In the genomic region with DNA sequence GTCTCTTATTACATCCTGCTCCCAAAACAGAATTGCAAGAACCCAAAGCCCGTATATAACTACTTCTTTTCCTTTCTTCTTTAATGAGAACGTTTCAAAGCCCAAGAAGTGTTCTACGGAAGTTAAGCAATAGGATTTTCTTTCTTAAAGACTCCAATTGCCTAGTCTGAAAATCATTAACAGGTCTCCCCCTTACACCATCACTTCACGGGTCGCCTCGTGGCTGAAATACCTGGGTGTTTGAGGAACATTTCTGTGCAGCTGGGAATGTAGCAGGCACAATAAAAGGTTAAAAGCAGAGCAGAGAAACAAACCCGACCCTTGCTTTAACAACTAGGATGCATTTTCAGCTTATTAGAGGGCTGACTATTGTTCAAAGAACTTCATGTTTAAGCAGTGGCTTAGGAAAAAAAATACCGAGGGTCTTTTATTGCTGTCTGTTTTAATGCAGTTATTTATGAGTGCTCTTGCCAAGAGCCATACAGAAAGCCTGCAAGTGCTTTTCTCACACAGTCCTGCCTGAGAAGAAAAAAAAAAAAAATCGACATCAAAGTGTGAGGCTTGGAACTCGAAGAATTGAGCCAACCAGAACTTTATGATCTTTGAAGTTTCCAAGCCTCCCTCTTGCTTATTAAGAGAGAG, we compare ENCODE assay signal across 29 mouse cellular contexts.
DNase-seq lines count a peak whose midpoint lies in the region; ATAC-seq and TF ChIP-seq lines count a peak whose summit lies in the region.
"Had no signal": no experiment of that assay in that cellular context is flagged by ENCODE, and none has a peak within 500 bp of the region (broad histone marks: within the 10 kb centered on the region; RNA-seq: fewer than 3 reads in every experiment).

No protein-coding gene starts in this region.

- H3K4me3 ChIP-seq in kidney, embryonic 15.5 days (replicated peaks) = no peak overlapping the region
- H3K4me3 ChIP-seq in lung, postnatal 0 days (ENCODE audit: low read depth, low read length) = no peak overlapping the region
- no peak overlapping the region for H3K4me3 ChIP-seq in limb, embryonic 14.5 days (replicated peaks; ENCODE audit: low read length)
- H3K4me3 ChIP-seq: embryonic facial prominence, embryonic 12.5 days; erythroblast, embryonic 14.5 days; forebrain, embryonic 15.5 days; heart, embryonic 12.5 days; hindbrain, embryonic 13.5 days; liver, embryonic 15.5 days; neural tube, embryonic 15.5 days had no signal

- H3K36me3 ChIP-seq in kidney, embryonic 15.5 days = 0 out of 2 replicates have a peak, but pooled peaks cover 6% of the 10 kb centered on the region
- no peaks in the 10 kb centered on the region; the same call in 1 of the 2 replicates for H3K36me3 ChIP-seq in lung, postnatal 0 days (ENCODE audit: insufficient read depth, low read length)
- H3K36me3 ChIP-seq in limb, embryonic 14.5 days (ENCODE audit: control insufficient read depth, insufficient read depth, low read length) = no peaks in the 10 kb centered on the region
- H3K36me3 ChIP-seq: embryonic facial prominence, embryonic 12.5 days; forebrain, embryonic 15.5 days; heart, embryonic 12.5 days; hindbrain, embryonic 13.5 days; liver, embryonic 15.5 days; neural tube, embryonic 15.5 days had no signal

- no peak for TF ChIP-seq POLR2A in limb, embryonic 14.5 days (IDR thresholded peaks at IDR 0.05; ENCODE audit: borderline replicate concordance, extremely low read depth, insufficient read depth, insufficient read length)

- peaks cover 57% of the 10 kb centered on the region for H3K4me1 ChIP-seq in kidney, embryonic 15.5 days
- peaks cover 3% of the 10 kb centered on the region; the same call in 1 of the 2 replicates for H3K4me1 ChIP-seq in lung, postnatal 0 days (ENCODE audit: insufficient read depth, low read depth, low read length)
- peaks cover 30% of the 10 kb centered on the region for H3K4me1 ChIP-seq in limb, embryonic 14.5 days (ENCODE audit: control insufficient read depth, insufficient read depth, low read length)
- H3K4me1 ChIP-seq: liver, embryonic 15.5 days had no signal

- peak; percentile 40; the same call in 1 of the 2 replicates for ATAC-seq in kidney, embryonic 15.5 days (replicated peaks; ENCODE audit: low FRiP score)
- peak; percentile 22; the same call in 1 of the 2 replicates for ATAC-seq in lung, postnatal 0 days
- ATAC-seq in limb, embryonic 14.5 days (ENCODE audit: low FRiP score, low read depth) = peak; percentile 56; the same call in 1 of the 2 replicates
- ATAC-seq: forebrain, embryonic 15.5 days; inflammation-experienced regulatory T-cells, adult 6 months; midbrain, embryonic 16.5 days had no signal

- H3K27ac ChIP-seq in kidney, embryonic 15.5 days = peak overlapping the region; percentile 79
- H3K27ac ChIP-seq in lung, postnatal 0 days (ENCODE audit: low read length) = peak overlapping the region; percentile 38; the same call in 1 of the 2 replicates
- no peak overlapping the region for H3K27ac ChIP-seq in limb, embryonic 14.5 days (replicated peaks; ENCODE audit: low read depth, low read length)
- H3K27ac ChIP-seq: embryonic facial prominence, embryonic 12.5 days; forebrain, embryonic 15.5 days; hindbrain, embryonic 13.5 days; liver, embryonic 15.5 days; macrophage; neural tube, embryonic 15.5 days had no signal

- peak; percentile 39; the same call in 1 of the 2 replicates for TF ChIP-seq EP300 in lung, postnatal 0 days (IDR thresholded peaks at IDR 0.05)

- no peaks in the 10 kb centered on the region for H3K9me3 ChIP-seq in kidney, embryonic 15.5 days (replicated peaks)
- H3K9me3 ChIP-seq in lung, postnatal 0 days (ENCODE audit: low read length) = no peaks in the 10 kb centered on the region
- no peaks in the 10 kb centered on the region for H3K9me3 ChIP-seq in limb, embryonic 14.5 days (ENCODE audit: control insufficient read depth, low read length)
- H3K9me3 ChIP-seq: embryonic facial prominence, embryonic 12.5 days; forebrain, embryonic 15.5 days; heart, embryonic 12.5 days; hindbrain, embryonic 13.5 days; liver, embryonic 15.5 days; neural tube, embryonic 15.5 days had no signal

- H3K4me2 ChIP-seq in kidney, embryonic 15.5 days = peak overlapping the region; percentile 4; the same call in 1 of the 2 replicates
- no peak overlapping the region for H3K4me2 ChIP-seq in lung, postnatal 0 days (replicated peaks; ENCODE audit: low read depth, low read length)
- no peak overlapping the region for H3K4me2 ChIP-seq in limb, embryonic 14.5 days (replicated peaks; ENCODE audit: low read depth, low read length, severe bottlenecking)
- H3K4me2 ChIP-seq: embryonic facial prominence, embryonic 12.5 days; forebrain, embryonic 15.5 days; heart, embryonic 12.5 days; hindbrain, embryonic 13.5 days; liver, embryonic 15.5 days; neural tube, embryonic 15.5 days had no signal

- peak; percentile 33 for DNase-seq in embryo, embryonic 11 days
- no peak for DNase-seq in embryo, embryonic 9.5 days (ENCODE audit: extremely low spot score)
- no peak for DNase-seq in kidney, postnatal 14 days
- DNase-seq in lung, postnatal 0 days (ENCODE audit: low spot score) = peak; percentile 58
- DNase-seq in lung, postnatal 25 days (ENCODE audit: low spot score) = no peak
- peak; percentile 34 for DNase-seq in limb, embryonic 14.5 days (ENCODE audit: low spot score)
- DNase-seq in thymus, adult 18-20 months = no peak
- DNase-seq: adrenal gland, postnatal 10 days; cerebellum, adult 8-10 months; cerebellum, postnatal 36 days; gastrocnemius, postnatal 25 days; heart, adult 18-20 months; kidney, postnatal 36 days; layer of hippocampus, postnatal 36 days; liver; right cerebral cortex, adult 18-20 months; right cerebral cortex, postnatal 4 days; thymus, postnatal 25 days had no signal

- H3K27me3 ChIP-seq in kidney, embryonic 15.5 days = no peaks in the 10 kb centered on the region
- H3K27me3 ChIP-seq in lung, postnatal 0 days (replicated peaks; ENCODE audit: insufficient read depth, low read length) = no peaks in the 10 kb centered on the region
- no peaks in the 10 kb centered on the region for H3K27me3 ChIP-seq in limb, embryonic 14.5 days (ENCODE audit: control insufficient read depth, insufficient read depth, low read length)
- H3K27me3 ChIP-seq: forebrain, embryonic 15.5 days; heart, embryonic 12.5 days; liver, embryonic 15.5 days; neural tube, embryonic 15.5 days had no signal

- no peak overlapping the region for H3K9ac ChIP-seq in kidney, embryonic 15.5 days
- no peak overlapping the region for H3K9ac ChIP-seq in lung, postnatal 0 days (replicated peaks; ENCODE audit: low read depth)
- H3K9ac ChIP-seq in limb, embryonic 14.5 days (ENCODE audit: low read depth, low read length, severe bottlenecking) = no peak overlapping the region
- H3K9ac ChIP-seq: embryonic facial prominence, embryonic 12.5 days; forebrain, embryonic 15.5 days; heart, embryonic 12.5 days; hindbrain, embryonic 13.5 days; liver, embryonic 15.5 days; neural tube, embryonic 15.5 days had no signal

- 13% methylated on average over 10 of the region's 10 CpGs for WGBS in kidney, embryonic 15.5 days
- WGBS in lung, postnatal 0 days = 43% methylated on average over 10 of the region's 10 CpGs
- 11% methylated on average over 10 of the region's 10 CpGs for WGBS in limb, embryonic 14.5 days

- TF ChIP-seq CTCF in lung, postnatal 0 days (IDR thresholded peaks at IDR 0.05) = no peak

Comparison
In these comparisons a context has a peak if more than half of its experiments do, and no peak if none do; other contexts are left out.
1. DNase-seq: peak in embryo, embryonic 11 days (single experiment), lung, postnatal 0 days (single experiment) and limb, embryonic 14.5 days (single experiment); none in embryo, embryonic 9.5 days (single experiment), kidney, postnatal 14 days (single experiment), lung, postnatal 25 days (single experiment) and thymus, adult 18-20 months (0 of 2).
2. Peak in every context shown above with its lines, with median percentiles within 50 percentile points of each other: ATAC-seq.